Mouse (Mus musculus): Measurements from ENCODE around the gene Dnajb12. TPM values are rescaled to one million over a fixed set of nuclear protein-coding genes. Genes with fewer than 3 reads are reported as not detected.
"Not testable (repeated sequence)": the region's sequence is repeated elsewhere in the genome, so short reads cannot be mapped to it uniquely, and the experiment has no call there.

Dnajb12 gene
- total and polyA plus RNA-seq, 2 experiments from 2014 or later, result 25.7 to 47.9 TPM

GRCm38 (mm10) chr10:59864232-59864875, 15.0 kb upstream of the Dnajb12 start:
- WGBS, result 62% methylated on average over 19 of the region's 19 CpGs
- Histone ChIP-seq H3K9me3 (ENCODE audit: low read length) (no peaks in the 10 kb centered on the region), H3K4me2 (ENCODE audit: low read depth, low read length, poor library complexity, severe bottlenecking) (0 out of 2 replicates have a peak overlapping the region, but pooled peaks have one; percentile 6), H3K36me3 (ENCODE audit: insufficient read depth, low read length) (no peaks in the 10 kb centered on the region), H3K4me3 (ENCODE audit: low read depth, low read length) (no peak overlapping the region), H3K27me3 (ENCODE audit: insufficient read depth, low read length) (no peaks in the 10 kb centered on the region), H3K27ac (ENCODE audit: low read depth, low read length) (no peak overlapping the region), H3K9ac (replicated peaks; ENCODE audit: low read length, poor library complexity, severe bottlenecking) (0 out of 2 replicates have a peak overlapping the region, but pooled peaks have one; percentile 33), H3K4me1 (ENCODE audit: insufficient read depth, low read length) (no peaks in the 10 kb centered on the region)
- DNase-seq (ENCODE audit: low spot score), result peak; percentile 19
- ATAC-seq (ENCODE audit: low FRiP score), result peak; percentile 26
- no peak for TF ChIP-seq CTCF (IDR thresholded peaks at IDR 0.05)

GRCm38 (mm10) chr10:59864884-59865726, 14.3 kb upstream of the Dnajb12 start:
- no peak overlapping the region for H3K27ac ChIP-seq (ENCODE audit: low read depth, low read length)
- peak; percentile 86 for DNase-seq (ENCODE audit: low spot score)
- ATAC-seq (ENCODE audit: low FRiP score), result peak; percentile 70
- no peaks in the 10 kb centered on the region for H3K4me1 ChIP-seq (ENCODE audit: insufficient read depth, low read length)
- no peak overlapping the region for H3K4me2 ChIP-seq (ENCODE audit: low read depth, low read length, poor library complexity, severe bottlenecking)
- H3K36me3 ChIP-seq (ENCODE audit: insufficient read depth, low read length), result no peaks in the 10 kb centered on the region
- no peaks in the 10 kb centered on the region for H3K27me3 ChIP-seq (ENCODE audit: insufficient read depth, low read length)
- no peak overlapping the region for H3K4me3 ChIP-seq (ENCODE audit: low read depth, low read length)
- no peaks in the 10 kb centered on the region for H3K9me3 ChIP-seq (ENCODE audit: low read length)
- TF ChIP-seq CTCF (IDR thresholded peaks at IDR 0.05), result peak; percentile 100
- 37% methylated on average over 13 of the region's 13 CpGs for WGBS
- H3K9ac ChIP-seq (replicated peaks; ENCODE audit: low read length, poor library complexity, severe bottlenecking), result no peak overlapping the region

GRCm38 (mm10) chr10:59868266-59868665, 11.1 kb upstream of the Dnajb12 start:
- Histone ChIP-seq H3K27ac (ENCODE audit: low read depth, low read length) (no peak overlapping the region), H3K27me3 (ENCODE audit: insufficient read depth, low read length) (no peaks in the 10 kb centered on the region), H3K4me2 (ENCODE audit: low read depth, low read length, poor library complexity, severe bottlenecking) (no peak overlapping the region), H3K4me3 (ENCODE audit: low read depth, low read length) (no peak overlapping the region), H3K9ac (replicated peaks; ENCODE audit: low read length, poor library complexity, severe bottlenecking) (no peak overlapping the region), H3K9me3 (ENCODE audit: low read length) (no peaks in the 10 kb centered on the region), H3K36me3 (ENCODE audit: insufficient read depth, low read length) (no peaks in the 10 kb centered on the region), H3K4me1 (ENCODE audit: insufficient read depth, low read length) (no peaks in the 10 kb centered on the region)
- no peak for DNase-seq (ENCODE audit: low spot score)
- 56% methylated on average over 11 of the region's 11 CpGs for WGBS
- TF ChIP-seq CTCF (IDR thresholded peaks at IDR 0.05), result no peak
- no peak for ATAC-seq (ENCODE audit: low FRiP score)

GRCm38 (mm10) chr10:59870038-59870437, 9.3 kb upstream of the Dnajb12 start:
- H3K9ac ChIP-seq (replicated peaks; ENCODE audit: low read length, poor library complexity, severe bottlenecking), result no peak overlapping the region
- no peak for TF ChIP-seq CTCF (IDR thresholded peaks at IDR 0.05)
- ATAC-seq (ENCODE audit: low FRiP score) (0 out of 2 replicates have a peak, but pooled peaks have one; percentile 22), DNase-seq (ENCODE audit: low spot score) (no peak)
- H3K4me2 ChIP-seq (ENCODE audit: low read depth, low read length, poor library complexity, severe bottlenecking), result no peak overlapping the region
- H3K4me3 ChIP-seq (ENCODE audit: low read depth, low read length), result no peak overlapping the region
- no peaks in the 10 kb centered on the region for H3K9me3 ChIP-seq (ENCODE audit: low read length)
- 91% methylated on average over 6 of the region's 6 CpGs for WGBS
- H3K27ac ChIP-seq (ENCODE audit: low read depth, low read length), result no peak overlapping the region
- H3K36me3 ChIP-seq (ENCODE audit: insufficient read depth, low read length), result no peaks in the 10 kb centered on the region
- H3K27me3 ChIP-seq (ENCODE audit: insufficient read depth, low read length), result no peaks in the 10 kb centered on the region
- H3K4me1 ChIP-seq (ENCODE audit: insufficient read depth, low read length), result no peaks in the 10 kb centered on the region

- H3K9ac ChIP-seq (replicated peaks; ENCODE audit: low read length, poor library complexity, severe bottlenecking); ATAC-seq (ENCODE audit: low FRiP score); H3K27me3 ChIP-seq (ENCODE audit: insufficient read depth, low read length); H3K4me3 ChIP-seq (ENCODE audit: low read depth, low read length); H3K36me3 ChIP-seq (ENCODE audit: insufficient read depth, low read length); H3K4me1 ChIP-seq (ENCODE audit: insufficient read depth, low read length); DNase-seq (ENCODE audit: low spot score); H3K27ac ChIP-seq (ENCODE audit: low read depth, low read length); H3K4me2 ChIP-seq (ENCODE audit: low read depth, low read length, poor library complexity, severe bottlenecking); H3K9me3 ChIP-seq (ENCODE audit: low read length): not testable (repeated sequence)
- 92% methylated on average over 4 of the region's 4 CpGs for WGBS
Observed at GRCm38 (mm10) chr10:59872651-59873050, 6.7 kb upstream of the Dnajb12 start.

GRCm38 (mm10) chr10:59873206-59873605, 6.2 kb upstream of the Dnajb12 start:
- H3K27me3 ChIP-seq (ENCODE audit: insufficient read depth, low read length), result no peaks in the 10 kb centered on the region
- no peak overlapping the region for H3K4me2 ChIP-seq (ENCODE audit: low read depth, low read length, poor library complexity, severe bottlenecking)
- WGBS, result 94% methylated on average over 5 of the region's 5 CpGs
- no peaks in the 10 kb centered on the region for H3K4me1 ChIP-seq (ENCODE audit: insufficient read depth, low read length)
- no peaks in the 10 kb centered on the region for H3K9me3 ChIP-seq (ENCODE audit: low read length)
- ATAC-seq (ENCODE audit: low FRiP score) (no peak), DNase-seq (ENCODE audit: low spot score) (no peak)
- H3K27ac ChIP-seq (ENCODE audit: low read depth, low read length), result no peak overlapping the region
- no peak for TF ChIP-seq CTCF (IDR thresholded peaks at IDR 0.05)
- H3K36me3 ChIP-seq (ENCODE audit: insufficient read depth, low read length), result no peaks in the 10 kb centered on the region
- no peak overlapping the region for H3K4me3 ChIP-seq (ENCODE audit: low read depth, low read length)
- no peak overlapping the region for H3K9ac ChIP-seq (replicated peaks; ENCODE audit: low read length, poor library complexity, severe bottlenecking)
